Mouse (Mus musculus) adrenal gland, adult (tissue): Measurements from ENCODE around the gene Nek11.

Experiments
- DNase-seq, 2 experiments: peaks; one replicate each; pipeline ENCODE4 v3.0.0; 2022 to 2023; ENCODE audit warnings: low spot score in 1 of 2; ENCODE audit not compliant: inconsistent age in 2 of 2

Gene Nek11

DNA sequence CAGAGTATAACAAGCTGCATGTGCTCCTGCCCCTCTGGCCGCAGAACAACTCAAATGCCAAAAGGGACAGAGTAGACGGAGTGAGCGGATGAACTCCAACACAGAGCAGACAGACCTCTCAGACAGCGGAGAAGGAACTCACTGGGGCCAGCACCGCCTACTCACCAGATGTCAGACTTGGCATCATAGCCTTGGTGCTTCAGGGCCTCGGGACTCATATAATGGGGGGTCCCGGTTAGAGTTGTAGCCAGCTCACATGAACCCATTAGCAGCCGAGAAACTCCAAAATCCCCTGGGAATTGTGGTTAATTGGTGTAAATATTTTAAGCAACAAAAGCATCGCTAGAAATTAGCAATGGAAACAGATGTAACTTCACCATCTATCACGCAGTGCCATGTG is 82.1 kb downstream of the Nek11 start:
- DNase-seq = no peak

- no peak for DNase-seq
Measured at GRCm38 (mm10) chr9:105312686-105313085, 82.6 kb downstream of the Nek11 start.

- DNase-seq = no peak
Measured at GRCm38 (mm10) chr9:105309553-105310281, 85.6 kb downstream of the Nek11 start.

DNA sequence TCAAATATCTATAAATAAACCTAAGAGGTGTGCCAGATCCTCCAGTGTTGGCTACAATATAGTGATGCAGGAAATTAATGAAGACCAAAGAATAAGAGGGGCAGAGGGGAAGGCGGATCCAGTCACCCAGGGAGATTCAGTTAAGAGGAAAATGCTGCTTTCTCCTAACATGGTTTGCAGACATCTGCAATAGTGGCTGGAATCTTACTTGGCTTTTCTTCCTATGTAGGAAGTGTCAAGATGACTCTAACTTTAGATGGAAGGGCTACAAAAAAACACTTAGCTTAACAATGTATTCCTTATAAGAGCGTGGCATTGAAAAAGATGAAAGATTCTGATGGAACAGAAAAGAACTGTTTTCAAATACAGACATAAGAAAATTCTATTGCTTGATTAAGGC is 89.3 kb downstream of the Nek11 start:
- no peak for DNase-seq

DNA sequence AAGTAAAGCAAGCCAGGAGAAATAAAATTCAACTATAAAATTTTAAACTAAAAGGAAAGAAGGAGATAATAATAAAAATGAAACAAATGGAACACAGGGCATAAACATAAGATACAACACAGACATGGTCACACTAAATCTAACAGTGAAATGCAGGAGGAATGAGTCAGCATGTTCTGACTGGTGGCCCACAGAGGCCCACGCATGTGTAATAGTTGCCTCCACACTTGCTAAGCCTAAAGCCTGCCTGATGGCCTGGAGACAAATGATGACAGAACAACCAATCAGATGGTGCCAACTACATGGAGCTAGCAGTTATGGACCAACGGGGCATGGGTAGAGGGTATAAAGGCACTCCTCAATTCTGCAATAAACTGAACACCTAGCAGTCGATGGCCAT is 93.1 kb downstream of the Nek11 start:
- DNase-seq = no peak

DNA sequence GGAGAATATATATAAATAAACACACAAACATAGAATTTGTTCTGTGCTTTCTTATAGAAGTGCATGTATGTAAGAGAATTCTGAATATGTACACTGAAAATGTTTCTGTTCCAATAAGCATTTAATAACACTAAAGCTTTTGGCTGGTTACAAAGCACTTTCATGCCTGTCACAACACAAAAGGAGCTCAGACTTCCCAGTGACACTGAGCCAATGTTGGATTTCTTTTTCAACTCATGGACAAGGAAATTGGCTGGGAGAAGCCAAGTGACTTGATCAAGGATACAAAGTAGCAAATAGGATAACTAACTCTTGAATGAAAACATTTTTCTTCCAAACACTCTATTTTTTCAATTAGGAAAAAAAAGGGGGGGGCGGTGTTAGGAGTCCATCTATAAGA is 93.9 kb downstream of the Nek11 start:
- no peak for DNase-seq

- DNase-seq = no peak
Measured at GRCm38 (mm10) chr9:105300738-105301325, 94.5 kb downstream of the Nek11 start.

DNA sequence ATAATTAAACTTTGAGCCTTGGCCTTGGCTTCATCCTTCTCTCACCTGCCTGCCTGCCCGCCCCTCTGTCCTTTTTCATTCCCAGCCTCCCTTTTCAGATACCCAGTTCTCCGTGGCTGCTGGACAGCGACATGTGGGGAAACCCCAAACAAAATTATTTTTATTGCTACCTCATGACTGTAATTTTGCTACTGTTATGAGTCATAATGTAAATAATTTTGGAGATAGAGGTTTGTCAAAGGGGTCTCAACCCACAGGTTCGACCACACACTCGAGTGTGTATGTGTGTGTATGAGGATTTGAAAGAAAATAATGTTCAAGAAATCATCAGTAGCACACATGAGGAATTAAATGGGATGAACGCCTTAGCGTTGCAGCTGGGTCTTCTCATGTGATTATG is 110.7 kb downstream of the Nek11 start:
- no peak for DNase-seq

- peak; percentile 5 to 26 for DNase-seq
Measured at GRCm38 (mm10) chr9:105282725-105283124, 112.6 kb downstream of the Nek11 start.

GRCm38 (mm10) chr9:105274925-105275324 is 120.4 kb downstream of the Nek11 start:
- DNase-seq = no peak

DNA sequence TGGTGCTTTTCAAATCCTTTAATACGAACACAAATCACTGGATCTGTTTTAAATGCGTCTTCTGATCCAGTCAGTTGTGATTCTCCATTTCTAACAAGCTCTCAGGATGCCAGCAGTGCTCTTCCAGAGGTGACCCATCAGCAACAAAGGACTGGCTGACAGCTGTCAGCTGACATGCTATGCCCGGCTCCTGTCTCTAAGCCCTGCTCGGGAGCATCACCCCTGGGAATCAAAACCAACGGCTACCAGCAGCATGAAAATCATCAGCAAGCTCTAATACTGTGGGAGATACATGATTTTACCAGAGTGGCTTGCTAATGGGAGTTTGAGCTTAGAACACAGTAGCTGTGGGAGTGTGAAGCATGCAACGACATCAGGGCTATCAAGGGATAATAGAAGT is 121.0 kb downstream of the Nek11 start:
- DNase-seq = no peak

- peak in 1 of 2 experiments; percentile 32 for DNase-seq
Measured at GRCm38 (mm10) chr9:105272241-105272640, 123.1 kb downstream of the Nek11 start.

GRCm38 (mm10) chr9:105263140-105263539 is 132.2 kb downstream of the Nek11 start:
- DNase-seq = no peak

GRCm38 (mm10) chr9:105257668-105258067 is 137.7 kb downstream of the Nek11 start:
- no peak for DNase-seq

GRCm38 (mm10) chr9:105254076-105254475 is 141.2 kb downstream of the Nek11 start:
- no peak for DNase-seq

- DNase-seq = no peak
Measured at GRCm38 (mm10) chr9:105252349-105253041, 142.8 kb downstream of the Nek11 start.

DNA sequence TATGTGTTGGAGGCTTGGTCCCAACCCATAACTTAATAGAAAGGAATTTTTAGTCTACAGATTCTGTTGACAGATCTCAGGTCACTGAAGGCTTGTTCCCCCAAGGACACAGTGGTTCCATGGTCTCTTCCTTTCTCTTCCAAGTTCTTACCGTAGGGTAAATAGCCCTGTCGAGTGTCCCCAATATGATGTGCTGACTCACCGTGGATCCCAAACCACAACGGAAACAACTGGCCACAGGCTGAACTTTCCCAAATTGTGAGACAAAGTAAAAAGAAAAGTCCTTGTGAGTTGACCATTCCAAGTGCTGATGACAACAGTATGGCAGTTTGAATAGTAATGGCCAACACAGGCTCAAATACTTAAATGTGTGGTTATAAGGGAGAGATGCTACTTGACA is 144.1 kb downstream of the Nek11 start:
- DNase-seq = no peak

- peak in 1 of 2 experiments; percentile 37 for DNase-seq
Measured at GRCm38 (mm10) chr9:105244024-105244423, 151.3 kb downstream of the Nek11 start.

DNA sequence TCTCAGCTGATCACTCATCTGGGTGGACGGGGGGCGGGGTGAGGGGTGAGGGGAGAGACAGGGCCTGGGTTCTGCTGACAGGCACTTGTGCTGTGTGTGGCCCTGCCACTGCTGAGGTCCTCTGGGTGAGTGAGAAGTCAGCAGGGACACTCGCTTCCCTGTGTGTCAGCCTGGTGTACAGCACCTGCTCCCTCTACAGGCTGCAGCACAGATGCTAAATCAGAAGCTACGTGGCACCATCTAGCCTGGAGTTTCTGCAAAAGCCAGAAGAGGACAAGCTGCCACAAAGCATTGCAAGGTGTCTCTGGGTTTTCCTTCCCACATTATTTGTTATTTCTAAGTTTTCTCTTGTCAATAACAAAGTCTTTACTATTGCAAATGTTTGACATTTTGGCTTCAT is 180.9 kb downstream of the Nek11 start:
- DNase-seq = no peak

- no peak for DNase-seq
Measured at GRCm38 (mm10) chr9:105200305-105200704, 195.0 kb downstream of the Nek11 start.

- DNase-seq = no peak
Measured at GRCm38 (mm10) chr9:105186725-105187124, 208.6 kb downstream of the Nek11 start.

GRCm38 (mm10) chr9:105182392-105182791 is 212.9 kb downstream of the Nek11 start:
- DNase-seq = no peak
